Mouse (Mus musculus) left cerebral cortex, adult 8-10 months (tissue): Measurements from ENCODE around the gene Tmem63c. TPM values are rescaled to one million over a fixed set of nuclear protein-coding genes. Genes with fewer than 3 reads are reported as not detected.

Source experiments
- DNase-seq, 2 experiments: peaks; one replicate each; pipeline ENCODE4 v3.0.0; 2022; ENCODE audit warnings: low spot score in 2 of 2
- microRNA-seq, 2 experiments: library from miRNA; unstranded; fragments of <30 nt; microRNA quantifications; one replicate each; pipeline ENCODE4 v1.2.0; 2022
- total RNA-seq, 4 experiments: library from RNA; stranded (reverse); gene quantifications; 2 replicates each; pipeline ENCODE4 v1.2.4; 2022

Gene Tmem63c
- total RNA-seq, 4 experiments from 2014 or later = 34.8 to 43.8 (median 37.5) TPM

- DNase-seq = no peak
Observed at GRCm38 (mm10) chr12:87130224-87130623, 109.1 kb downstream of the Tmem63c start.

- DNase-seq = no peak
Observed at GRCm38 (mm10) chr12:87131181-87131580, 110.0 kb downstream of the Tmem63c start.

GRCm38 (mm10) chr12:87131619-87132018 lies 110.5 kb downstream of the Tmem63c start:
- DNase-seq = no peak

- DNase-seq = no peak
Observed at GRCm38 (mm10) chr12:87132210-87132609, 111.1 kb downstream of the Tmem63c start.

GRCm38 (mm10) chr12:87132784-87133183 lies 111.6 kb downstream of the Tmem63c start:
- no peak for DNase-seq

GRCm38 (mm10) chr12:87137439-87138341 lies 116.5 kb downstream of the Tmem63c start:
- DNase-seq = no peak

GRCm38 (mm10) chr12:87138342-87138701 lies 117.2 kb downstream of the Tmem63c start:
- DNase-seq = no peak

- no peak for DNase-seq
Observed at GRCm38 (mm10) chr12:87138768-87139167, 117.6 kb downstream of the Tmem63c start.

Small RNA genes lying within 50 kb of the gene (microRNA-seq; reads per million reads assigned to microRNA genes)
- 0 reads per million in 2 experiments for gene Gm25847

Other genes with a start within 250 kb of the Tmem63c start
- 10 to 100 TPM; 60.7 to 74.9 (median 68.5) TPM for gene Irf2bpl, start 136.5 kb upstream of the Tmem63c start, total RNA-seq
- 100 to 1,000 TPM in 1 of 4 experiments, 10 to 100 TPM in 3; 95.7 to 109 (median 99.4) TPM for gene Cipc, start 74.3 kb upstream of the Tmem63c start, total RNA-seq
- gene Zdhhc22, start 30.9 kb upstream of the Tmem63c start, total RNA-seq = 10 to 100 TPM; 46.9 to 56.7 (median 53.3) TPM
- 10 to 100 TPM in 1 of 4 experiments, 1 to 10 TPM in 3; 7.1 to 10.4 (median 8.5) TPM for gene Ngb, start 81.2 kb downstream of the Tmem63c start, total RNA-seq
- 10 to 100 TPM; 52.3 to 58.4 (median 55.2) TPM for gene Gstz1, start 125.8 kb downstream of the Tmem63c start, total RNA-seq
- 10 to 100 TPM; 18.3 to 19.6 (median 19.1) TPM for gene Pomt2, start 126.6 kb downstream of the Tmem63c start, total RNA-seq
- gene Samd15, start 178.4 kb downstream of the Tmem63c start, total RNA-seq = 1 to 10 TPM; 3.5 to 7.3 (median 5.1) TPM
- gene Tmed8, start 179.1 kb downstream of the Tmem63c start, total RNA-seq = 10 to 100 TPM; 27.7 to 30.1 (median 29.0) TPM
- gene Noxred1, start 217.4 kb downstream of the Tmem63c start, total RNA-seq = 1 to 10 TPM in 2 of 4 experiments, under 1 TPM in 2; 0.89 to 1.6 (median 1.0) TPM
- 10 to 100 TPM; 50.5 to 60.0 (median 57.6) TPM for gene Vipas39, start 244.9 kb downstream of the Tmem63c start, total RNA-seq
- 100 to 1,000 TPM; 129 to 167 (median 149) TPM for gene Ahsa1, start 245.1 kb downstream of the Tmem63c start, total RNA-seq